Mouse (Mus musculus): ENCODE measurements around the gene Lax1.

The Lax1 gene

DNA sequence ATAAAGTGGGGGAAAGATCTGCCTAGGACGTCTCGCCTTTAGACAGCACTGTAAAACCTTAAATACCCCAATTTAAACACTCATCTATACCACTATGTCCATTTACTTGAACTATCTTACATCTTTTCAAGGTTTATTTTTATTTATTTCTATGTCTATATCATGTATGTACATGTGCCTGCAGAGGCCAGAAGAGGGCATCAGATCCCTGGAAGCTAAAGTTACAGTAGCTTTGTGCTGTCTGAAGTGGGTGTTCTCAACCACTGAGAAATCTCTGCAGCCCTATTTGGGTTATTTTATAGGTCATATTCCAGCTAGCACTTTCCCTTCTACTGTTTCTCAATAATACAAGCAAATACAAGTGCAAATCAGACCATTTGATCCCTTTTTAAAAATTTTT is 57.7 kb downstream of the Lax1 start:
- no peak for DNase-seq (ENCODE audit: low read depth, low spot score)

All from forelimb bud, embryonic 11.5 days (tissue).